Mouse (Mus musculus): ENCODE data around the gene Cpa5. TPM values are rescaled to one million over a fixed set of nuclear protein-coding genes. Genes with fewer than 3 reads are reported as not detected.

Cpa5 gene
- total and polyA plus RNA-seq, 3 experiments = not detected

DNA sequence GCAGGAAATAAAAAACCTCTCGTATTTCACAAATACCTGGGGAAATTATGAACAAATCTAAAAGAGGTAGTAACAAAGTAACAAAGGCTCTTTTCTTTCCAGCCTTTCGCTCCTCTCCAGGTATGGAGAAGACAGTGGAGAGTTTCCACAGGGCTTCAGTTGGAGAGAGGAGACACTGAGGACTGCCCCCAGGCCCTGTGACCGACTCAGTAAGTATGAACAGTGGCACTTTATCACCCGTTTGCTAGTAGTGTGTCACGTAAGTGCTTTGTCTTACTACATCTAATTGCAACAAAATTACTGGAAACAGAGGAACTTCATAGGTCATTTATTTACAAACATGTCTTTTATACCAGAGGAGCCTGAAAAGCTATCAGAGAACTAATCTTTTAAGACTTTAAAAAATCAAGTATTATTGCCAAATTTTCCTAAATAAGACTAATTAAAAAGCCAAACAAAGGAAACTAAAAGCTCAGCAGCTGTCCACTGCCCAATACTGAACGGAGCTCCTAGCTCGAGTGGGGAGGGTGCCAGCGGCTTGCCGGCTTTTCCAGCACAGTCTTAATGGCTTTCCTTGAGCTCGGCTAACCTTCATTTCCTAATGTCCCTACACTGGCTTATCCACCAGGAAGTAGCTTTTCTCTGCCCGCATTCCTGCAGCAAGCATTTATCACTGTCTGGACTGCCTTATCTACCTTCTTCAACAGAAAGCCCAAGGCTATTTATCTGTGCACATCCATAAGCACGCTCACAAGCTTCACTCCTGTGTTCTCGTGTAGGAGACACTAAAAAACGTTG is 63.2 kb downstream of the Cpa5 start (continued):
- TF ChIP-seq MAZ (IDR thresholded peaks at IDR 0.05; ENCODE audit: low read depth, low read length) (no peak), CTCF (IDR thresholded peaks at IDR 0.05 in 2 of 3, conservative IDR thresholded peaks at IDR 0.05 in 1 of 3; ENCODE audit: control insufficient read depth in 1 of 3, insufficient read depth in 1 of 3, low read depth in 2 of 3, low read length in 3 of 3, poor library complexity in 1 of 3, severe bottlenecking in 1 of 3) (no peak), ZKSCAN1 (IDR thresholded peaks at IDR 0.05; ENCODE audit: low read depth, low read length) (no peak), POLR2AphosphoS5 (IDR thresholded peaks at IDR 0.05; ENCODE audit: borderline replicate concordance, low read depth, low read length) (no peak), NRF1 (IDR thresholded peaks at IDR 0.05; ENCODE audit: insufficient read depth, low read depth, low read length, poor library complexity, severe bottlenecking) (no peak), TBP (IDR thresholded peaks at IDR 0.05; ENCODE audit: low read depth, low read length) (no peak), EP300 (IDR thresholded peaks at IDR 0.05; ENCODE audit: low read depth in 1 of 2, low read length in 2 of 2) (peak; percentile 78 to 84), RCOR1 (IDR thresholded peaks at IDR 0.05; ENCODE audit: low read depth, low read length) (peak; percentile 62)

DNA sequence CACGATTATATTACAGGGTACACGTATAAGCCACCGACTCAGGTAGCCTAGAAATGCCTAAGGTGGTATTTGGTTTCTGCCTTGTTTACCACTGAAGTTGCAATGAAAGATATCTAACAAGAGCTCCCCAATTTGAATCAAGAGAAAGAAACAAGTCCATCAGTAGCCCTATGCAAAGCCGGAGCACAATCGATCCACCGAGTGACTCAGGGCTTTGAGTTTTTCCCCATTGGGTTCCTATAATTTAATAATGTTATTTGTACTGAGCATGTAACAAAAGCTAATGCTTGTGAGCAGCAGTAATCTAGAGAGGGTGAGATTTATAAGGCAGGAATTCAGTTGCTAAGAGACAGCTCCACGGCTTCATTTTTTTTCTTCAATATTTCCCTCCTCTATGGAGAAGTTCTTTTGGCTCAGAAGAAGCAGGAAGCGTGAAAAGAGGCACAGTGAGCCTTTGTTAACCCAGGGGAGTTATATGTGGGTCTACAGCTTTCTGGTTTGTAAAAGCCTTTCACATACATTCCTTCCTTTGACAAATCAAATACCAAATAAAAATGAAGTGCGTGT is 64.0 kb downstream of the Cpa5 start:
- Histone ChIP-seq H3K36me3 (ENCODE audit: control insufficient read depth in 1 of 2, insufficient read depth in 2 of 2, low read length in 2 of 2) (peaks cover 0 to 31% of the 10 kb centered on the region in 2 experiments; a peak in 2 of 4 replicates), H3K9me3 (replicated peaks; ENCODE audit: insufficient read depth, low read length) (no peaks in the 10 kb centered on the region), H3K9ac (ENCODE audit: control insufficient read depth, low read depth, low read length, poor library complexity, severe bottlenecking) (no peak overlapping the region), H3K27me3 (ENCODE audit: control insufficient read depth in 1 of 2, insufficient read depth in 2 of 2, low read length in 2 of 2) (no peaks in the 10 kb centered on the region), H3K4me3 (ENCODE audit: control insufficient read depth in 1 of 2, insufficient read depth in 1 of 2, low read depth in 2 of 2, low read length in 2 of 2) (peak overlapping the region in 1 of 2 experiments; percentile 26; a peak in 1 of 4 replicates), H3K79me2 (ENCODE audit: control insufficient read depth, insufficient read depth, low read length, poor library complexity) (no peaks in the 10 kb centered on the region), H3K4me1 (ENCODE audit: control insufficient read depth in 1 of 2, insufficient read depth in 2 of 2, low read length in 2 of 2) (peaks cover 19 to 21% of the 10 kb centered on the region in 2 experiments), H3K27ac (ENCODE audit: control insufficient read depth, low read depth, low read length) (0 out of 2 replicates have a peak overlapping the region, but pooled peaks have one; percentile 3)
- no peak for TF ChIP-seq HCFC1 (IDR thresholded peaks at IDR 0.05; ENCODE audit: low read depth, low read length)
- TF ChIP-seq RCOR1 (IDR thresholded peaks at IDR 0.05; ENCODE audit: low read depth, low read length) = no peak
- TF ChIP-seq MEF2A (IDR thresholded peaks at IDR 0.05; ENCODE audit: extremely low read depth, insufficient replicate concordance, low read depth, low read length, poor library complexity, severe bottlenecking) = no peak
- TF ChIP-seq MYC (IDR thresholded peaks at IDR 0.05; ENCODE audit: low read depth, low read length) = no peak
- no peak for TF ChIP-seq NELFE (IDR thresholded peaks at IDR 0.05; ENCODE audit: low read depth, low read length)
- TF ChIP-seq USF2 (IDR thresholded peaks at IDR 0.05; ENCODE audit: borderline replicate concordance in 1 of 2, insufficient read depth in 1 of 2, low read depth in 1 of 2, low read length in 2 of 2) = no peak
- TF ChIP-seq POLR2AphosphoS5 (IDR thresholded peaks at IDR 0.05; ENCODE audit: borderline replicate concordance, low read depth, low read length) = no peak
- TF ChIP-seq CHD1 (IDR thresholded peaks at IDR 0.05; ENCODE audit: low read depth, low read length) = no peak
- no peak for TF ChIP-seq MXI1 (IDR thresholded peaks at IDR 0.05; ENCODE audit: low read depth, low read length)
- DNase-seq (ENCODE audit: low read depth, low spot score) = peak; percentile 13
